Mouse (Mus musculus): ENCODE data around the gene Clca2.

DNA sequence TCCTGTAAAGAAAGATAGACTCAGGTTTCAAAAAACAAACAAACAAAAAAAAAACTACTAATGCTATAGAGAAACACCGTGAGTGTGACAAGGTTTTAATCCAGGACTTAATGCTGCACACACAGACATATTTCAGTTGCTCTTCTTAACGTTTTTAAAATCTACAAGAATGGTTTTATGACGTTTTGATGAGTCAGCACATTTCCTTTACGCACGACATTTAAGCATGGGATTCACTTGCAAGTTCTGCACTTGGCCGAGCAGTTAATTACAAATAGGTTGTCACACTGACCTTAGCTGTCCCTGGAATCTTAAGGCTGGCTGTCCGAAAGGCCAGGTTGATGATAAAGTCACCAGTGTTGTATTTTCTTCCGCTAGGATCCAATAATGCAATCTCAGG is 18.3 kb downstream of the Clca2 start:
- TF ChIP-seq CTCF (IDR thresholded peaks at IDR 0.05; ENCODE audit: borderline replicate concordance, extremely low read depth, insufficient read depth, insufficient read length) (no peak), POLR2A (IDR thresholded peaks at IDR 0.05; ENCODE audit: borderline replicate concordance, extremely low read depth, insufficient read depth, insufficient read length, poor library complexity, severe bottlenecking) (no peak)

Measured in brain, embryonic 14.5 days (tissue).